Mouse (Mus musculus): ENCODE results near the gene Bmf.
A peak's percentile ranks its signal among the peaks of the same experiment; 100 is the strongest.

Bmf gene

DNA sequence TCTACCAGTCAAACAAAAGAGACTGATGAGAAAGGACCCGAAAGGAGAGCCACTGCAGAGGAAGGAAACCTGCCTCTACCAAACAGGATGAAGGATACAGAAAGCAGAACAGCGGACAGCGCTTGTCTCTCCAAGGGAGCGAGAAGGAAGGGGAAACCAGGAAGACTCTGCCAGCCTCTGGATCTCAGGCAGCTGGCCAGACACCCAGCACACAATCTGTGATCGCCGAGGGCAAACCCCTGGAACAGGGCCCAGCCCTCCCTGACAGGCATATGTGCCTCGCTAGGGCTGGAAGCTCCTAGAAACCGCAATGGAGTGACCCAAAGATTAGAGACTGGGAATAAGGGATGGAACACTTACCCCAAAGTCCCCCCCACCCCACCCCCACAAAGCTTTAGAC is 12.9 kb downstream of the Bmf start:
- Histone ChIP-seq H3K36me3 (ENCODE audit: control insufficient read depth, insufficient read depth, low read length, poor library complexity, severe bottlenecking) (peaks cover 6% of the 10 kb centered on the region), H3K27me3 (ENCODE audit: control insufficient read depth, insufficient read depth, low read length, poor library complexity, severe bottlenecking) (no peaks in the 10 kb centered on the region)
- DNase-seq (ENCODE audit: low read depth, low spot score) = no peak

GRCm38 (mm10) chr2:118536111-118536510 is 13.4 kb downstream of the Bmf start:
- DNase-seq (ENCODE audit: low read depth, low spot score) = no peak
- H3K27me3 ChIP-seq (ENCODE audit: control insufficient read depth, insufficient read depth, low read length, poor library complexity, severe bottlenecking) = no peaks in the 10 kb centered on the region
- peaks cover 7% of the 10 kb centered on the region for H3K36me3 ChIP-seq (ENCODE audit: control insufficient read depth, insufficient read depth, low read length, poor library complexity, severe bottlenecking)

- no peaks in the 10 kb centered on the region for H3K27me3 ChIP-seq (ENCODE audit: control insufficient read depth, insufficient read depth, low read length, poor library complexity, severe bottlenecking)
- H3K36me3 ChIP-seq (ENCODE audit: control insufficient read depth, insufficient read depth, low read length, poor library complexity, severe bottlenecking) = peaks cover 6% of the 10 kb centered on the region
- DNase-seq (ENCODE audit: low read depth, low spot score) = peak; percentile 57
These were observed 15.5 kb downstream of the Bmf start for GRCm38 (mm10) chr2:118533969-118534368.

GRCm38 (mm10) chr2:118532855-118533675 is 16.4 kb downstream of the Bmf start:
- DNase-seq (ENCODE audit: low read depth, low spot score) = no peak
- Histone ChIP-seq H3K36me3 (ENCODE audit: control insufficient read depth, insufficient read depth, low read length, poor library complexity, severe bottlenecking) (peaks cover 6% of the 10 kb centered on the region), H3K27me3 (ENCODE audit: control insufficient read depth, insufficient read depth, low read length, poor library complexity, severe bottlenecking) (no peaks in the 10 kb centered on the region)

- DNase-seq (ENCODE audit: low read depth, low spot score) = no peak
- Histone ChIP-seq H3K36me3 (ENCODE audit: control insufficient read depth, insufficient read depth, low read length, poor library complexity, severe bottlenecking) (peaks cover 6% of the 10 kb centered on the region), H3K27me3 (ENCODE audit: control insufficient read depth, insufficient read depth, low read length, poor library complexity, severe bottlenecking) (no peaks in the 10 kb centered on the region)
These were observed 17.1 kb downstream of the Bmf start for GRCm38 (mm10) chr2:118532401-118532800.

GRCm38 (mm10) chr2:118529466-118530181 is 19.9 kb downstream of the Bmf start:
- DNase-seq (ENCODE audit: low read depth, low spot score) = no peak
- Histone ChIP-seq H3K36me3 (ENCODE audit: control insufficient read depth, insufficient read depth, low read length, poor library complexity, severe bottlenecking) (peaks cover 4% of the 10 kb centered on the region), H3K27me3 (ENCODE audit: control insufficient read depth, insufficient read depth, low read length, poor library complexity, severe bottlenecking) (no peaks in the 10 kb centered on the region)

DNA sequence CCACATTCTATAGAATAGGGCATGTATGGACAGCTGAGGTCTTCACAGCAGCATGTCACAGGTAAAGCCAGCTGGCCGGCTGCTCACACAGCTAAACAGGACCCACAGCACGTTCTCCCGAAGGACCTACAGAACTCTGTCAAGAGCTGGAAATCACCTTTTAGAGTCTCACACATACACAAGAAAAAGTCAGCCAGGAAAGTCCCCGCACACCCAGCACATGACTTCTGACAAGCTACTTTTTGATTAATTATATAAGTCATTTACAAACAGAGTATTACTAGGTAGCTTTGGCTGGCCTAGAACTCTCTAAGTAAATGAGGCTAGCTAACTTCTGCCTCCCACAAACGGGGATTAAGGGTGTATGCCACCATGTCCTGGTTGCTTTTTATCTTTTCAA is 22.9 kb downstream of the Bmf start:
- Histone ChIP-seq H3K27me3 (ENCODE audit: control insufficient read depth, insufficient read depth, low read length, poor library complexity, severe bottlenecking) (no peaks in the 10 kb centered on the region), H3K36me3 (ENCODE audit: control insufficient read depth, insufficient read depth, low read length, poor library complexity, severe bottlenecking) (peaks cover 2% of the 10 kb centered on the region; the same call in 1 of the 2 replicates)
- peak; percentile 27 for DNase-seq (ENCODE audit: low read depth, low spot score)

DNA sequence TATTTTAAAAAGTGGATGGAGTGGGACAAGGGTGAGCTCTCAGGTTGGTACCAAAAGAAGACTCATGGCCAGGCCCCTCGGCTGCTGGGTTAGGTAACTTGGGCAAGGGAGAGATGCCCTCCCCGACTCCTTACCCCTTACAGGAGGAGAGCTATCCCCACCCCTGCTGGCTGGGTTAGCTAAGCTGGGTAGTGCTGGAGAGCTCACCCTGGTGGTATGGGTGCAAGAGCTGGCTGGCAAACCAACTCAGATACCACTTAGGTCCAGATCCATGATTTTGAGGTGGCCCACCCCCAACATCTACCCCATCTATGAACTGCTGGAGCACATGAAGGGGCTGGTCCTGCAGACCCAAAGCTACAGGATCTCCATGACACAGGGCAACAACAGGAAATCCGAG is 24.7 kb downstream of the Bmf start:
- DNase-seq (ENCODE audit: low read depth, low spot score) = no peak
- H3K36me3 ChIP-seq (ENCODE audit: control insufficient read depth, insufficient read depth, low read length, poor library complexity, severe bottlenecking) = no peaks in the 10 kb centered on the region
- no peaks in the 10 kb centered on the region for H3K27me3 ChIP-seq (ENCODE audit: control insufficient read depth, insufficient read depth, low read length, poor library complexity, severe bottlenecking)

DNA sequence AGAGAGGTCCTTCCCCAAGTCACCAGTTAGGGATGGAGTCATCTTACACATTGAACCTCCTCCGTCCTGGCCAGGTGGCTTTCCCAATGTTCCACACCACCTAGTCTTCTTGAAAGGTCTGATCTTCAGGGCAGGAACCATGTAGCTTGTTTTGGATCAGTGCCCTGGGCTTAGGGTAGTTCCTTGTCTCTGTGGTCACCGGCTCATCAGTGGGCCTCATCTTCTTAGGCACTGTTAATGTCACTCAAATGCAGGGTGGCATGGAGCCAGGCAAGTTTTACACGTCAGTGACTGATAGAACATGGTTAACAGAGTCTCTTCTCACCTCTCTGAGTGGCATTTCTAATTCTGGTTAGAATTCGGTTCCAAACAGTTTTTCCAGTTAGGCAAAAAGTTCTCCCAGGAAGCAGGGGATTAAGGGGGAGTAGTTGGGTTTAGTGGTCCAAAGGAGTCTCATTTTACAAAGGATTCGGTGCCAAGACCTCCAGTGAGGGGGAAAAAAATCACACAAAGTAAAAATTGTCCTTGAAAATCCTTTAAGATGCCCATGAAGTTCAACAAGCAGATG is 26.2 kb downstream of the Bmf start:
- Histone ChIP-seq H3K36me3 (ENCODE audit: control insufficient read depth, insufficient read depth, low read length, poor library complexity, severe bottlenecking) (no peaks in the 10 kb centered on the region), H3K27me3 (ENCODE audit: control insufficient read depth, insufficient read depth, low read length, poor library complexity, severe bottlenecking) (no peaks in the 10 kb centered on the region)
- DNase-seq (ENCODE audit: low read depth, low spot score) = no peak

DNA sequence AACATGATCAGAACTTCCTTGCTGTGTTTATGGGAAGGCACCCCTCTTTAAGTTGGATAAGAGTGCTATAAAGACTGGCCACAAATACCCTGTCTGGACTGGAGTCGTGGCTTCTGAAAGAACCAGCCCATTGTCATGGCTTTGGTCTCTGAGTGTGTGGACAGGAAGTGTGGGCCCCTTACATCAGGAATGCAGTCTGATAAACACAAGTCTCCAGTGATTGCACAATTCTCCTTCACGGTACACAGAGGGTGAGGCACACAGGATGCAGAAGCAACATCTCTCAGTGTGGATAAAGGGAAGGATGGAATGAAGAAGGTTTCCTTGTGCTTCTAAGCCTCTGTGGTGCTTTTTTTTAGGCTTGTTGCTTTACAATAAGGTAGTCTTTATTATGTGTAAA is 27.2 kb downstream of the Bmf start:
- no peaks in the 10 kb centered on the region for H3K36me3 ChIP-seq (ENCODE audit: control insufficient read depth, insufficient read depth, low read length, poor library complexity, severe bottlenecking)
- H3K27me3 ChIP-seq (ENCODE audit: control insufficient read depth, insufficient read depth, low read length, poor library complexity, severe bottlenecking) = no peaks in the 10 kb centered on the region
- no peak for DNase-seq (ENCODE audit: low read depth, low spot score)

DNA sequence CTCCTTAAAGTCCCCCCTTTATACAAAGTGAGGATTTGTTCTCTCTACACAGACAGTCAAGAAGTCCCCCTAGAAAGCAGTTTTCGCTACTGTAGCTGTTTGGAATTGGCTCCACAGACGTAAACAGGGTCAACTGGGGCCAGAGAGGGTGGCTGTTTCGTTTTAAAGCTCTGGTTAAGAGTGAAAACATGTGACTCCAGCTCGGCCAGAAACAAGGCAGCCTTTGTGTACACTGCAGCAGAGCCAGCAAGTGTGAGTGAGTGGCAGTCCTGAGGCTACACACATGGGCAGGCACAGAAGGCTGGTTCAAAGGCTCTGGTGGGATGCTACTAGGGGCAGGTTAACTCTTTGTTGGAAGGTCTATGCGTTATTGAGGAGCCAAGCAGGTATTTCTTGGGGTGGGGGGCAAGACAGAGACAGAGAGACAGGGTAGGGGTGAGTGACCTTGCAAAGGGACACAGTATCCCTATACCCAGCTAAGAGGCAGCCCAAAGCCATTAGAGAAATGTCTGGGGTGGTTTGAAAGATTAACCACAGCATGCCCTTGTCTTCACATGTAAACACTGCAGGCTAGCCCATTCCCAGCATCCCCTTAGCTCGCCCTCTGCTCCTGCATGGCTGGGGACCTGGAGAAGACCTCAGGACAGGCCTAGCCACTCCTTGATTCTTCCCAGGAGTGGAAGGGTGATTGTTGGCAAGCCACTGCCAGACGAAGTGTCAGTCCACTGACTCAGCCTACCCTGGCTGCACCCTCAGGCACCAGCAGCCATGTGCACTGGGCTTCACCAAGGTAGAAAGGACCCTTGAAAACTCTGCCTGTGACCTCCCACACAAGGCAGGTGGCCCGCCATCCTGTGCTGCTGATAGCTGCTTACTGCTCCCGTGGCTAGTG is 29.2 kb downstream of the Bmf start:
- no peaks in the 10 kb centered on the region for H3K36me3 ChIP-seq (ENCODE audit: control insufficient read depth, insufficient read depth, low read length, poor library complexity, severe bottlenecking)
- no peaks in the 10 kb centered on the region for H3K27me3 ChIP-seq (ENCODE audit: control insufficient read depth, insufficient read depth, low read length, poor library complexity, severe bottlenecking)
- peak; percentile 20 for DNase-seq (ENCODE audit: low read depth, low spot score)

DNA sequence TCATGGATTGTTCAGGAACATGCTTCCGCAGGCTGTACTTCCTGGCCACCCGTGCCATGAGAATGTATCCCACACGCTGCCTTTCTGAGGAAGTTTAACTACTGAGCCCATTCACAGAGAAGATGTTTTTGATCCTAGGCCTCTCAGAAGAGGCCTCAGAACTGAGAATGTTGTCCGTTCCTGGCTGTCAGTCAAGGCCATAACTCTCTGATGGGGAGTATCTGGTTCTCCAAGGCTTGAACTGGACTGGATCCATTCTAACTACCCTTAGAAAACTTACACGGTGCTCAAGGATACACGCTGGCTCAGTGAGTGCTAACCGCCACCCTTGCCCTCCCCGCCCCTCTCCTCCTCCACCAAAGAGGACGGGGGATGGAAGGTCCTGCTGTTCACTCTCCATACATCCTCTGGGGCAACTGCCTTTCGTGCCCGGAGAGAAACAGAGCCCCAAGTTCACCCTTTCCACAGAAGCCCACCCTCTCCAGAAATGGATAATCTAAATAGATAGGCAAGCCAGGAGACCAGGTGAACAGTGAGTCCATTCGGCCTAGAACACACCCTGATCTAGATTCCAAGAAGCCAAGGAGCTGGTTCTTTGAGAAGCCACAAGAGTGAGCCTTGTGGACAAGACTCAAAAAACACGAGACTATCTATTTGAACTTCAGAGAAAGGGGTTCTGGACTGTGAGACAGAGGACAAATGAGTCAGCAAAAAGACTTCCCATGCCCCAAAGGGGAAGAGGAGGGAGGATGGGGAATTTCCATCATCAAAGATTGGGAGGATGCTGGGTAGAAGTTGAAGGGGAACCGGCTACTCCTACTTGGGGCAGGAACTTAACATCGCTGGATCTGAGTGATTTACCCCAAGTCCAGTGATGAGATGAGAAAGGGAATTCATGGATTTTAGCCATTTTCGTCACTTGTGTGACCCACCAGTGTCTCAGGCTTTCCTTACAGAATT is 36.8 kb downstream of the Bmf start:
- Histone ChIP-seq H3K27me3 (ENCODE audit: control insufficient read depth, insufficient read depth, low read length, poor library complexity, severe bottlenecking) (no peaks in the 10 kb centered on the region), H3K36me3 (ENCODE audit: control insufficient read depth, insufficient read depth, low read length, poor library complexity, severe bottlenecking) (no peaks in the 10 kb centered on the region)
- DNase-seq (ENCODE audit: low read depth, low spot score) = no peak

DNA sequence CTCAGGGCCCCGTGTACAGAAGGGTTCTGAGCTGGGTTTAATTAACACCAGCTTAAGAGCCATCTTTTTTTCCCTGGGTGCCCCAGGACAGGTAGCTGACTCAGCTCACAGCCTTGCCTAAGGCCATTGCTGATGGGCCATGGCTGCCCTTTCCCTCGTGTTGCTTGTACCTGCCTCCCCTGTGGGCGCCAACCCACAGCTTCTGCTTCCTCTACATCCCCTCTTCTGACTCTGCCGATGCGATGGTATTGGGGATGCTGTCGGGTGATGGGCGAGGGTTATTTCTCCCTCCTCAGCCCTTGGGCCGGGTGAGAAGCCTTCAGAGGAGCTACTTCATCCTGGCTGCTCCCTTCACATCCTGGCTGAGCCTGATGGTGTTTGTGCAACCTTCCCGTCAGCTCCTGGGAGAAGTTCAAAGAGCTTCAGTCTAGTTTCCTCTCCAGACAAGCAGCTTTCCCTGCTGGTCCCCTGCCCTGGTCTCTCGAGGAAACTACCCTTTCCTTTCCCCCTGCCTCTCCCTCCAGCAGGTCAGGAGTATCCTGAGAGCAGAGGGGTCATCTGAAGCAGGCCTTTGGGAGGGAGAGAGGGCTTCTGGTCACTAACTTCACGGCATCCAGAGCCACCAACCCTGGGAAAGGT is 37.6 kb downstream of the Bmf start:
- H3K36me3 ChIP-seq (ENCODE audit: control insufficient read depth, insufficient read depth, low read length, poor library complexity, severe bottlenecking) = no peaks in the 10 kb centered on the region
- no peaks in the 10 kb centered on the region for H3K27me3 ChIP-seq (ENCODE audit: control insufficient read depth, insufficient read depth, low read length, poor library complexity, severe bottlenecking)
- no peak for DNase-seq (ENCODE audit: low read depth, low spot score)

Measured in splenic B cell, adult 2 months (primary cell).